Mouse (Mus musculus): ENCODE results near the gene Msl2. TPM values are rescaled to one million over a fixed set of nuclear protein-coding genes. Genes with fewer than 3 reads are reported as not detected.

Gene Msl2
- polyA plus RNA-seq, 1 experiment from 2014 or later = 5.3 TPM

Other genes with a start within 250 kb of the Msl2 start
- gene Pccb, start 39.2 kb upstream of the Msl2 start, polyA plus RNA-seq (2015; fragmentation: Nextera tagmentation; extraction: Ambion mirVana) = 24.7 and 24.9 TPM in 2 replicates
- gene Ppp2r3a, start 177.7 kb downstream of the Msl2 start, polyA plus RNA-seq (2015; fragmentation: Nextera tagmentation; extraction: Ambion mirVana) = 16.1 and 18.5 TPM in 2 replicates